Mouse (Mus musculus): Measurements from ENCODE around the gene Tbc1d10a.

DNA sequence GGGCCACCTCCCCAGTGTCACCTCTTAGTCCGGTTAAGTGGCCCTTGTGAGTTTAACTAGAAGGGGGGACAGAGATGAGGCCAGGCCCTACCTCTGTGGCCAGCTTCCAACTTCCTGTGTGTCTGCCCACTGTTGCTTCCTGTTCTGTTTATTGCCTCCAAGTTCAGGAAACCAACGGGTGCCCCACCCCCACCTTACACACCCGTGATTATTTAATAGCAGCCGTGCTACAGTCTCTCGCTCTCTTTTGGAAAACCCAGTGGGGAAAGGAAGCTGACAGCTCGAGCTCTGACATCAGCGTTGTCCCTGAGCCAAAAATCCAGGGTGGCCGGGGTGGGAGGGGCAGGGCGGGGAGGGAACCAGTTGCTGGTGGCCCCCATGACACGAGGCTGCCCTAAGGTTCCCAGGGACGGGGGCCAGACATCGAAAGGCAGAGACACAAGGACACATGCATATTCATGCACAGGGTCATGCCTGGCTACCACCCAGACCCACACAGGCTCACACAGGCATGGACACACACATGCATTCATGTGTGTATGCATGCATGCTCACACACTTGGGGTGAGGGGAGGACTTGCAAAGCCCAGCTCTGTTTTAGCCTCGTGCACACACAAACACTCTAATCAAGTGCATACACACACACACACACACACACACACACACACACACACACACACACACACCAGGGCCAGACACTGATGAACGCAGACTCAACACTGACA is 74.0 kb downstream of the Tbc1d10a start:
- TF ChIP-seq CTCF (IDR thresholded peaks at IDR 0.05; ENCODE audit: borderline replicate concordance, insufficient read depth, low read length) (no peak), POLR2A (IDR thresholded peaks at IDR 0.05; ENCODE audit: low read depth, low read length) (no peak)

Data from embryonic fibroblast, embryonic 13.5 days (primary cell).